Mouse (Mus musculus) limb, embryonic 11.5 days (tissue): ENCODE measurements around the gene Ddx52. TPM values are rescaled to one million over a fixed set of nuclear protein-coding genes. Genes with fewer than 3 reads are reported as not detected.

Source experiments
- ATAC-seq: fragments of 200-750 bp; cut with Nextera tagmentation; 2 replicates; pipeline ENCODE4 v1.8.0; 2017; ENCODE audit warnings: low read depth; ENCODE audit not compliant: insufficient number of reproducible peaks, low FRiP score, low TSS enrichment
- DNase-seq: peaks from one replicate; pipeline ENCODE4 v3.0.0-alpha.2; 2015; ENCODE audit warnings: low spot score
- H3K27ac ChIP-seq: fragments of 300-500 bp; sonication (generic); replicated peaks from 2 replicates; pipeline ENCODE4 v1.5.1; 2014; ENCODE audit warnings: low read depth, mild to moderate bottlenecking, low read length
- H3K27me3 ChIP-seq: fragments of 300-500 bp; sonication (generic); 2 replicates; pipeline ENCODE4 v1.6.1; 2014; ENCODE audit warnings: mild to moderate bottlenecking, low read length, mixed read lengths; ENCODE audit not compliant: control insufficient read depth, insufficient read depth
- H3K36me3 ChIP-seq: fragments of 300-500 bp; sonication (generic); 2 replicates; pipeline ENCODE4 v1.6.1; 2014; ENCODE audit warnings: mild to moderate bottlenecking, low read length, moderate library complexity, mixed read lengths; ENCODE audit not compliant: control insufficient read depth, insufficient read depth
- H3K4me1 ChIP-seq: fragments of 300-500 bp; sonication (generic); 2 replicates; pipeline ENCODE4 v1.6.1; 2014; ENCODE audit warnings: low read length, mixed read lengths; ENCODE audit not compliant: control insufficient read depth, insufficient read depth
- H3K4me2 ChIP-seq: fragments of 300-500 bp; sonication (generic); 2 replicates; pipeline ENCODE4 v1.6.1; 2014; ENCODE audit warnings: low read depth, mild to moderate bottlenecking, moderate library complexity; ENCODE audit not compliant: severe bottlenecking
- H3K4me3 ChIP-seq: fragments of 300-500 bp; sonication (generic); 2 replicates; pipeline ENCODE4 v1.5.1; 2014; ENCODE audit warnings: low read depth, low read length
- H3K9ac ChIP-seq: fragments of 300-500 bp; sonication (generic); 2 replicates; pipeline ENCODE4 v1.6.1; 2014; ENCODE audit warnings: mild to moderate bottlenecking, low read length
- H3K9me3 ChIP-seq: fragments of 300-500 bp; sonication (generic); 2 replicates; pipeline ENCODE4 v1.6.1; 2016; ENCODE audit warnings: low read length; ENCODE audit not compliant: control insufficient read depth
- WGBS: fragments of 180-500 bp; shearing (Covaris S2); extraction: QIAGEN DNeasy Blood & Tissue Kit; methylation state at CpG from one replicate; pipeline ENCODE4 v1.1.7; 2014; 5-methylcytosine and 5-hydroxymethylcytosine counted together
- polyA plus RNA-seq: library from polyadenylated mRNA; unstranded; fragments of >200 nt; fragmentation: Nextera tagmentation; extraction: Ambion mirVana; gene quantifications from 2 replicates; pipeline ENCODE4 v1.2.1, GENCODE M21; 2014

The Ddx52 gene
- polyA plus RNA-seq, 1 experiment from 2014 or later, result 51.5 TPM

- no peak overlapping the region for H3K27ac ChIP-seq
- no peaks in the 10 kb centered on the region for H3K4me1 ChIP-seq
- DNase-seq (no peak), ATAC-seq (no peak)
- peaks cover 7% of the 10 kb centered on the region; the same call in 1 of the 2 replicates for H3K36me3 ChIP-seq
- no peaks in the 10 kb centered on the region for H3K9me3 ChIP-seq
- 89% methylated on average over 2 of the region's 2 CpGs for WGBS
- no peak overlapping the region for H3K4me2 ChIP-seq
- H3K4me3 ChIP-seq, result no peak overlapping the region
- H3K27me3 ChIP-seq, result no peaks in the 10 kb centered on the region
- no peak overlapping the region for H3K9ac ChIP-seq
Measured at GRCm38 (mm10) chr11:83977810-83978209, 35.9 kb downstream of the Ddx52 start.

- Histone ChIP-seq H3K27me3 (no peaks in the 10 kb centered on the region), H3K4me3 (no peak overlapping the region), H3K9me3 (no peaks in the 10 kb centered on the region), H3K4me1 (no peaks in the 10 kb centered on the region), H3K4me2 (no peak overlapping the region), H3K9ac (no peak overlapping the region), H3K27ac (no peak overlapping the region), H3K36me3 (peaks cover 9% of the 10 kb centered on the region; the same call in 1 of the 2 replicates)
- DNase-seq, result no peak
- 83% methylated on average over 6 of the region's 6 CpGs for WGBS
- no peak for ATAC-seq
Measured at GRCm38 (mm10) chr11:83979992-83980391, 38.1 kb downstream of the Ddx52 start.

- 83% methylated on average over 10 of the region's 10 CpGs for WGBS
Measured at GRCm38 (mm10) chr11:83981338-83981737, 39.5 kb downstream of the Ddx52 start.

GRCm38 (mm10) chr11:83991701-83992100 lies 49.8 kb downstream of the Ddx52 start:
- no peak overlapping the region for H3K9ac ChIP-seq
- 82% methylated on average over 4 of the region's 4 CpGs for WGBS
- no peak overlapping the region for H3K27ac ChIP-seq
- ATAC-seq (no peak), DNase-seq (no peak)
- H3K4me2 ChIP-seq, result no peak overlapping the region
- H3K27me3 ChIP-seq, result no peaks in the 10 kb centered on the region
- H3K4me3 ChIP-seq, result no peak overlapping the region
- no peaks in the 10 kb centered on the region for H3K9me3 ChIP-seq
- no peaks in the 10 kb centered on the region for H3K4me1 ChIP-seq
- H3K36me3 ChIP-seq, result no peaks in the 10 kb centered on the region; the same call in 1 of the 2 replicates

More at GRCm38 (mm10) chr11:83981338-83981737, 39.5 kb downstream of the Ddx52 start:
- Histone ChIP-seq H3K4me3 (no peak overlapping the region), H3K36me3 (peaks cover 9% of the 10 kb centered on the region; the same call in 1 of the 2 replicates), H3K9me3 (no peaks in the 10 kb centered on the region), H3K4me1 (no peaks in the 10 kb centered on the region), H3K4me2 (no peak overlapping the region), H3K27me3 (no peaks in the 10 kb centered on the region), H3K9ac (no peak overlapping the region), H3K27ac (no peak overlapping the region)
- no peak for DNase-seq
- no peak for ATAC-seq

- H3K36me3 ChIP-seq, result peaks cover 2% of the 10 kb centered on the region; the same call in 1 of the 2 replicates
- H3K27me3 ChIP-seq, result no peaks in the 10 kb centered on the region
- no peak for DNase-seq
- WGBS, result 81% methylated on average over 2 of the region's 2 CpGs
- H3K4me1 ChIP-seq, result no peaks in the 10 kb centered on the region
- no peak overlapping the region for H3K4me2 ChIP-seq
- no peaks in the 10 kb centered on the region for H3K9me3 ChIP-seq
- no peak overlapping the region for H3K4me3 ChIP-seq
- H3K27ac ChIP-seq, result no peak overlapping the region
- ATAC-seq, result no peak
- H3K9ac ChIP-seq, result no peak overlapping the region
Measured at GRCm38 (mm10) chr11:83993428-83993827, 51.6 kb downstream of the Ddx52 start.

GRCm38 (mm10) chr11:83994481-83994880 lies 52.6 kb downstream of the Ddx52 start:
- Histone ChIP-seq H3K36me3 (peaks cover 2% of the 10 kb centered on the region; the same call in 1 of the 2 replicates), H3K4me1 (no peaks in the 10 kb centered on the region), H3K27me3 (no peaks in the 10 kb centered on the region), H3K9ac (no peak overlapping the region), H3K27ac (no peak overlapping the region), H3K4me2 (no peak overlapping the region), H3K4me3 (no peak overlapping the region), H3K9me3 (no peaks in the 10 kb centered on the region)
- ATAC-seq (no peak), DNase-seq (no peak)
- 84% methylated on average over 3 of the region's 3 CpGs for WGBS

- no peak overlapping the region for H3K27ac ChIP-seq
- peaks cover 2% of the 10 kb centered on the region; the same call in 1 of the 2 replicates for H3K36me3 ChIP-seq
- DNase-seq (no peak), ATAC-seq (no peak)
- no peaks in the 10 kb centered on the region for H3K4me1 ChIP-seq
- H3K27me3 ChIP-seq, result no peaks in the 10 kb centered on the region
- H3K9ac ChIP-seq, result no peak overlapping the region
- H3K9me3 ChIP-seq, result no peaks in the 10 kb centered on the region
- H3K4me3 ChIP-seq, result no peak overlapping the region
- no peak overlapping the region for H3K4me2 ChIP-seq
- WGBS, result 85% methylated on average over 2 of the region's 2 CpGs
Measured at GRCm38 (mm10) chr11:83995535-83995950, 53.7 kb downstream of the Ddx52 start.

- Histone ChIP-seq H3K9ac (no peak overlapping the region), H3K36me3 (peaks cover 2% of the 10 kb centered on the region; the same call in 1 of the 2 replicates), H3K27ac (no peak overlapping the region), H3K4me1 (no peaks in the 10 kb centered on the region), H3K27me3 (no peaks in the 10 kb centered on the region), H3K4me3 (no peak overlapping the region), H3K4me2 (no peak overlapping the region), H3K9me3 (no peaks in the 10 kb centered on the region)
- 89% methylated on average over 5 of the region's 5 CpGs for WGBS
- DNase-seq, result no peak
- ATAC-seq, result no peak
Measured at GRCm38 (mm10) chr11:83997171-83997868, 55.5 kb downstream of the Ddx52 start.
